Mouse (Mus musculus) frontal cortex, postnatal 14 days (tissue): ENCODE data around the gene Alox5.

Experiments
- DNase-seq, 2 experiments: peaks; one replicate each; pipeline ENCODE4 v3.0.0; 2022; ENCODE audit warnings: low spot score in 2 of 2

Alox5 gene

DNA sequence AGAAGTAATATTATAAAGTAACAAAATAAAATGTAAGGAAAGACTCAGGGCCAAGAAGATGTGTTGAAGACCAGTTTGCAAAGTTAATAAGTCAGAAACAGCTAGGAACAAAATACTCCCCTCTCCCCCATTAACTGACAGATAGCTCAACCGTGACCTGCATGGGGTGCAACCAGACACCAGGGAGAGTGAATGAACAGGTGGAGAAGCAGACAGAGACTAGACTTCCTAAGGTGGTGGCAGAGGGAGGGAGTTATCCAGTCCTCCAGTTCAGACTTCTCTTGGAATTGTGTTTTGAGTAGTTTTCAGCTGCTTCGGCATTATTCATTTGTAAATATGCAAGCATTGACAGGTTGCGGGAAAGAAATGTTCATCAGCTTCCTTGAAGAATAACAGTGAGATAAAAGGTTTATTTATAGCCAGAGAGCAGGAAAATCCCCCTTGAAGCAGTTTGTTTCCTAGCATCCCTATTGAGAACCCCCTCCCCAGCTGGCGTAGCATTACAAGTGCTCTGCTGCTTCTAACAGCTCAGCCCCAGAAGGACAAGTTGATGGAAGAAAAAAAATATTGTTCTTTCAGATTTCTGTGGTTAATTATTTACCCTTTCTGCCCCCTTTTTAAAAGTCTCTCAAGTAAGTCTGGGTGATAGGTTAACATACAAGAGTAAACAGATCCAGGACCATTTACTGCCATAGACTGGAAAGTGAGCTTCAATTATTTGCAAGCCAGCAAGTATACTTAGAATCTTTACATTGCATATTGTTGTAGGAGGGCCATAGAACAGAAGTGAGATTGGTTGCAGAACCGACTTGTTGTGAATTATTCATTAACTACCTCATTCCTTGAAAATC, 75.6 kb downstream of the Alox5 start:
- no peak for DNase-seq

DNA sequence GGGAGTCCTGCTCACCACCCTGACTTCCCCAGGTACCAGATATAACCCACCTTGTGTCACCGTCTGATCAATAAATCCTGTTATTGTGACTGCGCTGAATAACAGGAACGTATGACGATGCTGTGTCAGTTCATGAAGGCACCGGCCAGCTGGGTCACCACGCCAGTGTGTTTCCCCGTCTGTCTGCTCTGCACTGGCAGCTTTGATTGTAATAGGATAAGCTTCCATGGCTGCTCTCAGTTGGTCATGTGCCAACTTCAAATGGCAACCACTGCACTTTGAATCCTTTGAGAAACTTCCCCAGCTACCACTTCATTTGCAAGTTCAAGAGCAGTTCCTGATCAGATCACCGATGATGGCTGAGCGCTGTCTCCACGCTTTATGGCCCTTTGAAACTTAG, 77.4 kb downstream of the Alox5 start:
- DNase-seq: no peak

DNA sequence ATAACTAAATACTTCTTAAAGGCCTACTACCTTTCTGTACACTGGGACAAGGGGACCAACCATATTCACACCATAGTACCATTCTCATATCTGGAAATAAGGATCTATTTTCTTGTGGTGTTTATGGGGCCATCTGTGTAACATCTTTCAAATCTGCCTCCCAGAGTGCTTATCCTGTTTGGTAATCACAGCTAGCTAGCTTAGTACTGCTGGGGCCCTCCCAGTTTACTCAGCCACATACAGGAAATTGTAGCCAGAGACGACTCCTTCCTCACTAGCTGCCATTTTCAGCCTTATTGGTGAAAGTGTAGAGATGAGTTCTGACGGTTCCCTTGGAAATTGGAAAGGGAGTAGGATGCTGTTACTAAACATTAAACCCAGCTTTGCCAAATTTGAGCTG, 79.4 kb downstream of the Alox5 start:
- DNase-seq: no peak

DNA sequence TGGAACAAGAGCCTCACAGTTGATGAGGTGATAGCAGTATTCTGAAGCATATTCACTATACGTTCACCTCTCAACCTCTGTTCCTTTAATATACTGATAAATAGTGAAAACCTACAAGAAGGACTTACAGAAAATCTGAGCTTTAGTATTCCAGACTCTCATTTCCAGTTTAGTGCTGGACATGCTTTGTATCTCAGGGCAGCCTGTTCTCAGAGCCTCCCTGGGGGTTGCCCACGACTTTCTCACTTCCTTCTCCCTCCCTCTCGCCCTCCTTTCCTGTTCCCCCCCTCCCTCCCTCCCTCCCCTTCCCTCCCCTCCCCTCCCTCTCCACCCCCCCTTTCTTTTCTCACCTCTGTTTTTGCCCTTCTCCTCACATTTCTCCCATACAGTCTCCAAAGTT, 80.8 kb downstream of the Alox5 start:
- no peak for DNase-seq

DNA sequence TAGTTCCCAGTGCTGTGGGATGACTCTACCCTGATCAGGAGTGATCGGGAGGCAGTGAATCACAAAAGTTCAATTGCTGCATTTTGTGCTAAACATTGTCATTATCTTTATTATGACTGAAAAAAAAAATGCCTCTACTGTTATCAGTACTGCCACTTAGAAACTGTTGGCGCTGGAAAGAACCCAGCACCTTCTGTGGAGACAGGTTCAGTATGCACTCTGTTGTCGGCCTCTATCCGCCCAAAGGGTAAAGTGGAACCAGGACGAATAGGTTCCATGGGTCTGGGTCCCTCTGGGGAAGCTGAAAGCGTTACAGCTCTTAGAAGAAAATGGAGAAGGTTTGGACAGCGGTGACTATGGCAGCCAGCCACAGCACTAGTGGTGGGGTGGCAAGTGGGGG, 82.1 kb downstream of the Alox5 start:
- no peak for DNase-seq

DNA sequence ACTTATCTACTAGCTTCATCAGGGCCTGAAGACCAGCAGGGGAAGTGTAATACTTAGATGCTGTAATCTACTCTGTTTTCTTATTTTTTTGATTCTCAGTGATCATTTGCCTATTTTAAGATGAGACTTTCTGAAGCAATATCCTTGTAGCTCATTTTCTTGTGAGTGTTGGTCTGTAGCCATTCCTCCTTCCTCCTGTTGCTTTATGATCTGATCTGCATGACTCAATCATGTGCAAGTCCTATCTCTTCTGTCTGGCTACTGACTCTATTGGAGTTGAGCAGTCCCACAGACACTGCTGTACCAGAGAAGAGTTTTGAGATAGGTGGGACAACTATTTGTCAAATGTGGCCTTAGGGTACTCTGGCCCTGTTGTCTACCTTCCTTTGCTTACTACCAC, 86.4 kb downstream of the Alox5 start:
- no peak for DNase-seq

DNA sequence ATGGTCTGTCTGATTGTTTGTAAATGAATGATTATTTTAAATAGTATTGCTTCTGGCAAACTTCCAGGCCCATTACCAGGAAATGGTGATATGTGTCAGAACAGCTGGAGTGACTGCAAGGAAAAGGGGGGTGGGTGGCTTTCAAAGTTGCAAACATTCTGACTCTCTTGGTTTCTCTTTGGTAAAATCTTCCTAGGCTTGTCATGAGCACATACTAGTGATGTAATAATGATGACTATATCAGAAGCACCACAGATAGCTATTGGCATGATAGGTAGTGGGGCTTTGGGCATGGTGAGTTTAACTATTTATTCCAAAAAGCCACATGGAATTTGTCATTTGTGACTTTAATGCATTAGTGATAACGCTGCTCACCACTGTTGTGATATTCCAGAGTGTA, 86.8 kb downstream of the Alox5 start:
- DNase-seq: no peak

DNA sequence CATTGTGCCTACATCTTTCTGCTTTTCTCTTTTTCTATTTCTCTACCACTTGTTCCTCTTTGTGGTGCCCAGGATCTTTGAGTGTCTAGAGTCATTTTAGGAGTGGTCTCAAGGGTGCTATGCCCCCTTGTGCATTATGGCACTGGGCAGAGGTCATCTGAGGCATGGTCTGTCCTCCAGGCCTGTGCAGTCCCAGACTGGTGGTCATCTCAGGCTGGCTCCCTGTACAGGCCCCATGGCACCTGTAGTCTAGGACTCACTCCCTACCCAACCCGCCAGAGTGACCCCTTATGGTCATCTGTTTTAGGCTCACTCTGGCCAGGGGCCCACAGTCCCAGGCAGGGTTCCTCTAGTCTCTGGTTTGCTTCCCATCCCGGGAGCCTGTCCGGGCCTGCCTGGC, 89.5 kb downstream of the Alox5 start:
- DNase-seq: no peak

DNA sequence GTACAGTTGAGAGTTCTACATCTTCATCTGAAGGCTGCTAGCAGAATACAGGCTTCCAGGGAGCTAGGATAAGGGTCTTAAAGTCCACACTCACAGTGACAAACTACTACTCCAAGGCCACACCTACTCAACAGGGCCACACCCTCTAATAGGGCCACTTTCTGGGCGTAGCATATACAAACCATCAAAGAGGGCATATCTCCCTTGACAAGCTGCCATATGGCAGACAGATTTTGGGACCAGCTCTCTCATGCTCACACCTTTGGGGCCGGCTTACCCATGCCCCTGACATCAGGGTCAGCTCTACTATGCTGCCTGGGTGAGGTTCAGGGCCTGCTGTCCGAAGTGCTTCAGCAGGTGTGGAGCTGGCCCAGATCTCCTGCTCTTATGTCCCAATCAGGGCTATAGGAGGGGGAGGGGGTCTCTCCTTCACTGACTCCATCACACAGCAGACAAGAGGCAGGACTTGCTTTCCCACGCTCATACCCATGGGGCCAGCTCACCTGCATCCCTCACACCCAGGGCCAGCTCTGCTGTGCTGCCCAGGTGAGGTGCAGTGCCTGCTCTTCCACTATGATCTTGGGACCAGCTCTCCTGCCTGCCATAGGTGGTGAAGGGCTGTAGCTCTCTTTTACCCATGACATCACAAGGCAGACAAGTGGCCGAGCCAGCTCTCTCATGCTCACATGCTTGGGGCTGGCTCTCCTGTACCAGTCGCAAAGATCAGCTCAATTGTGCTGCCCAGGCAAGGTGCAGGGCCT, 90.6 kb downstream of the Alox5 start:
- no peak for DNase-seq

DNA sequence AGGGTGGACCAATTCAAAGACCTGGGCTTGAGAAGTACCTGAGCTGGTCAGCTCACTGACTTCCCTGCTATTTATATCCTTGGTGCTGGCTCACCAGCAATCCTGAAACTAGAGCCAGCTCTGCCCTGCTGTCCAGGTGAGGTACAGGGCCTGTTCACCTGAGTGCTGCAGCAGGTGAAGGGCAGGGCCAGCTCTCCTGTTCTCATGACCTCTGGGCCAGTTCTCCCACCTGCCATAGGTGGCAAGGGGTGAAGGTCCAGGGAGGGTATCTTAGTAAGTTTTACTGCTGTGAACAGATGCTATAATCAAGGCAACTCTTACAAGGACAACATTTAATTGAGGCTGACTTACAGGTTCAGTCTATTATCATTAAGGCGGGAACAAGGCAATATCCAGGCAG, 91.2 kb downstream of the Alox5 start:
- DNase-seq: no peak

DNA sequence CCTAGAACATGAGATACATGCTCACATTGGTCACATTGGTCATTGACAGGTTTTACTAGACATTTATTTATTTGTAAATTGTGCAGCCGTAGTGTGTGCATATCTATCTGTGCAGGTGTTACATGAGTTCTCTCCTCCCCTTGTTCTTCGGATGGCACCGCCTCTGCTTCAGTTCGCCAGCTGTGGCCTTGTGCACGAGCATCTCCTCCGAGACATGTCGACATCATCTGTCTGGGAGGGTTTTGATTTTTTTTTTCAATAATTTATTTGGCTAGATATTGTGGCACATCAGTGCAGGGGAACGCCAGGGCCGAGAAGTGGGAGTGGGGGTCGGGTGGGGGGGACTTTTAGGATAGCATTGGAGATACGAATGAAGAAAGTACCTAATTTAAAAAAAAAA, 93.0 kb downstream of the Alox5 start:
- no peak for DNase-seq

DNA sequence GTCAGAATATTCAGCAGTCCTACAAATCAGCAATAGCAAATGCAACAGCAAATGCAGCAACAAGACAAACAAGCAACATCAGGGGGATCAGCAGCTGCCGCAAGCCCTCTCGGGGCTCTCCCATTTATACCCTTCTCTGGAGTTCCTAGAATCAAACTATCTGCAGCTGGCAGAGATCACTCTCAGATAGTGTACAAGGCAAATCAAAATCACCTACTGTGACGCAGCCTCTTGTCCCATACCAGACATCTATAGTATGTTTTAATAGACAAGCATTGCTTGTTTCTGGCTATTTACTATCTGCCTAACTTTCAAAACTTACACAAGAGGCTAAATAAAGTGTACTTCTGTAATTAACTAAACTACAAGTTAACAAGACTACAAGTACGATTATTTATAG, 99.0 kb downstream of the Alox5 start:
- no peak for DNase-seq

DNA sequence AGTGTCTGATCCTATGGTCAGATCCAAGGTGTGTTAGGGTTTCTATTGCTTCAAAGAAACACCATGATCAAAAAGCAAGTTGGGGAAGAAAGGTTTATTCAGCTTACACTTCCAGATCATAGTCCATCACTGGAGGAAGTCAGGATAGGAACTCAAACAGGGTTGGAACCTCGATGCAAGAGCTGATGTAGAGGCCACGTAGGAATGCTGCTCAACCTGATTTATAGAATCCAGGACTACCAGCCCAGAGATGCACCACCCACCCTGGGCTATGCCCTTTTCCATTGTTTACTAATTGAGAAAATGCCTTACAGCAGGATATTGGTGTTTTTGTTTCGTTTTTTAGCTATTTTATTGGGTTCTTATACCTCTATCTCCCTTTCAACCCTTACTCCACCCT, 99.5 kb downstream of the Alox5 start:
- DNase-seq: no peak
